In genomic region chr11:69670786-69671725, GRCm38 (mm10) we compare ENCODE assay signal across 8 mouse cellular contexts. TPM values are rescaled to one million over a fixed set of nuclear protein-coding genes. Genes with fewer than 3 reads are reported as not detected.
DNase-seq lines count a peak whose midpoint lies in the region; ATAC-seq lines count a peak whose summit lies in the region.

No protein-coding gene starts in this region.

- no peaks in the 10 kb centered on the region for H3K27me3 ChIP-seq in hindbrain, embryonic 12.5 days

- H3K4me1 ChIP-seq in hindbrain, embryonic 12.5 days, result peaks cover 30% of the 10 kb centered on the region

- peak overlapping the region; percentile 96 for H3K27ac ChIP-seq in hindbrain, embryonic 12.5 days

- H3K4me2 ChIP-seq in hindbrain, embryonic 12.5 days (replicated peaks), result peak overlapping the region; percentile 97

- no peaks in the 10 kb centered on the region for H3K9me3 ChIP-seq in hindbrain, embryonic 12.5 days (replicated peaks)

- peak; percentile 90 for DNase-seq in MN1 (ENCODE audit: low spot score)
- DNase-seq in cerebellum, adult 9-10 months, result peak; percentile 96
- DNase-seq in frontal cortex, adult 2 months (ENCODE audit: extremely low spot score in 1 of 2, low spot score in 1 of 2), result peak; percentile 86 to 93
- DNase-seq in layer of hippocampus, postnatal 14 days (ENCODE audit: low spot score in 2 of 2), result peak; percentile 91 to 96
- peak; percentile 96 for DNase-seq in lung, postnatal 14 days
- DNase-seq in retina, adult 2 months (ENCODE audit: low read depth, low spot score), result peak; percentile 96
- peak; percentile 95 to 96 for DNase-seq in thymus, postnatal 36 days

- peaks cover 74% of the 10 kb centered on the region for H3K36me3 ChIP-seq in hindbrain, embryonic 12.5 days

- ATAC-seq in hindbrain, embryonic 12.5 days (ENCODE audit: low FRiP score), result peak; percentile 64

- peak overlapping the region; percentile 89 for H3K4me3 ChIP-seq in hindbrain, embryonic 12.5 days

- 1% methylated on average over 58 of the region's 61 CpGs for WGBS in hindbrain, embryonic 12.5 days

- peak overlapping the region; percentile 99 for H3K9ac ChIP-seq in hindbrain, embryonic 12.5 days

RNA-seq across cellular contexts. Expression of gene Eif4a1, which starts 1.2 kb away (rescaled TPM):
- 365 and 370 TPM in 2 replicates for polyA plus RNA-seq in frontal cortex, adult 2 months (2012; rRNA removed)
- 555 and 589 TPM in 2 replicates for polyA plus RNA-seq in hindbrain, embryonic 12.5 days (2016; fragmentation: Nextera tagmentation; extraction: Ambion mirVana)
- 100 to 1,000 TPM; 409 to 418 TPM for total RNA-seq in layer of hippocampus, postnatal 14 days (2021)

RNA-seq across cellular contexts. Expression of gene Cd68, which starts 5.1 kb away (rescaled TPM):
- 13.7 TPM in 2 replicates for polyA plus RNA-seq in frontal cortex, adult 2 months (2012; rRNA removed)
- polyA plus RNA-seq in hindbrain, embryonic 12.5 days (2016; fragmentation: Nextera tagmentation; extraction: Ambion mirVana), result 6.9 and 8.2 TPM in 2 replicates
- 10 to 100 TPM; 13.1 to 18.5 TPM for total RNA-seq in layer of hippocampus, postnatal 14 days (2021)

RNA-seq across cellular contexts. Expression of gene Mpdu1, which starts 8.6 kb away (rescaled TPM):
- polyA plus RNA-seq in frontal cortex, adult 2 months (2012; rRNA removed), result 104 and 113 TPM in 2 replicates
- 68.0 and 69.1 TPM in 2 replicates for polyA plus RNA-seq in hindbrain, embryonic 12.5 days (2016; fragmentation: Nextera tagmentation; extraction: Ambion mirVana)
- 10 to 100 TPM; 73.3 to 82.4 TPM for total RNA-seq in layer of hippocampus, postnatal 14 days (2021)

RNA-seq across cellular contexts. Expression of gene Senp3, which starts 10.8 kb away (rescaled TPM):
- polyA plus RNA-seq in frontal cortex, adult 2 months (2012; rRNA removed), result 138 and 154 TPM in 2 replicates
- 105 and 106 TPM in 2 replicates for polyA plus RNA-seq in hindbrain, embryonic 12.5 days (2016; fragmentation: Nextera tagmentation; extraction: Ambion mirVana)
- 10 to 100 TPM; 84.3 to 88.5 TPM for total RNA-seq in layer of hippocampus, postnatal 14 days (2021)

RNA-seq across cellular contexts. Expression of gene Tnfsf13, which starts 14.5 kb away (rescaled TPM):
- polyA plus RNA-seq in frontal cortex, adult 2 months (2012; rRNA removed), result 5.3 and 5.4 TPM in 2 replicates
- polyA plus RNA-seq in hindbrain, embryonic 12.5 days (2016; fragmentation: Nextera tagmentation; extraction: Ambion mirVana), result 0.42 and 0.49 TPM in 2 replicates
- total RNA-seq in layer of hippocampus, postnatal 14 days (2021), result 1 to 10 TPM in 1 of 2 experiments, under 1 TPM in 1; 0.88 to 1.1 TPM

Comparison
In these comparisons a context has a peak if more than half of its experiments do, and no peak if none do; other contexts are left out.
1. Peak in every context shown above with its lines: DNase-seq, ATAC-seq, H3K4me3 ChIP-seq and H3K27ac ChIP-seq.